Mouse (Mus musculus) retina, adult 2 months (tissue): ENCODE results near the gene Casp8ap2.

ENCODE experiments used
- DNase-seq: peaks from one replicate; pipeline ENCODE4 v3.0.0-alpha.2; 2012; ENCODE audit warnings: low read depth, low spot score

The Casp8ap2 gene

GRCm38 (mm10) chr4:32615034-32615881, at the start of gene Casp8ap2:
Gene Casp8ap2, plus strand, starts transcription at chr4:32615451.
- peak; percentile 96 for DNase-seq

- no peak for DNase-seq
Observed at GRCm38 (mm10) chr4:32569054-32569453, 46.2 kb upstream of the Casp8ap2 start.

GRCm38 (mm10) chr4:32569995-32570938, 45.0 kb upstream of the Casp8ap2 start:
- no peak for DNase-seq

- no peak for DNase-seq
Observed at GRCm38 (mm10) chr4:32570939-32571317, 44.3 kb upstream of the Casp8ap2 start.

- no peak for DNase-seq
Observed at GRCm38 (mm10) chr4:32571441-32571840, 43.8 kb upstream of the Casp8ap2 start.

GRCm38 (mm10) chr4:32572118-32572517, 43.1 kb upstream of the Casp8ap2 start:
- DNase-seq, result peak; percentile 36

GRCm38 (mm10) chr4:32573586-32573985, 41.7 kb upstream of the Casp8ap2 start:
- DNase-seq, result no peak

GRCm38 (mm10) chr4:32574604-32575003, 40.6 kb upstream of the Casp8ap2 start:
- no peak for DNase-seq

GRCm38 (mm10) chr4:32575165-32575564, 40.1 kb upstream of the Casp8ap2 start:
- no peak for DNase-seq

GRCm38 (mm10) chr4:32579850-32580249, 35.4 kb upstream of the Casp8ap2 start:
- no peak for DNase-seq

- DNase-seq, result no peak
Observed at GRCm38 (mm10) chr4:32584181-32584580, 31.1 kb upstream of the Casp8ap2 start.

GRCm38 (mm10) chr4:32586596-32586995, 28.7 kb upstream of the Casp8ap2 start:
- peak; percentile 37 for DNase-seq

- no peak for DNase-seq
Observed at GRCm38 (mm10) chr4:32587543-32587942, 27.7 kb upstream of the Casp8ap2 start.

- no peak for DNase-seq
Observed at GRCm38 (mm10) chr4:32588237-32588636, 27.0 kb upstream of the Casp8ap2 start.

- DNase-seq, result no peak
Observed at GRCm38 (mm10) chr4:32601135-32601534, 14.1 kb upstream of the Casp8ap2 start.

GRCm38 (mm10) chr4:32602660-32603059, 12.6 kb upstream of the Casp8ap2 start, which contains the start of gene Gja10:
Gene Gja10, minus strand, starts transcription at chr4:32602760.
- DNase-seq, result no peak

- no peak for DNase-seq
Observed at GRCm38 (mm10) chr4:32621637-32622036, 6.4 kb downstream of the Casp8ap2 start.

- no peak for DNase-seq
Observed at GRCm38 (mm10) chr4:32651669-32652068, 36.4 kb downstream of the Casp8ap2 start.

GRCm38 (mm10) chr4:32656146-32656904, 41.1 kb downstream of the Casp8ap2 start:
- peak; percentile 1 for DNase-seq

- peak; percentile 88 for DNase-seq
Observed at GRCm38 (mm10) chr4:32656918-32657662, 41.8 kb downstream of the Casp8ap2 start, which contains the start of gene Mdn1. Gene Mdn1, plus strand, starts transcription at chr4:32657119.

GRCm38 (mm10) chr4:32665843-32666242, 50.6 kb downstream of the Casp8ap2 start:
- DNase-seq, result no peak
